Mouse (Mus musculus) liver, embryonic 14.5 days (tissue): ENCODE results near the gene Clec4n.

Experiments used
- CTCF ChIP-seq: IDR thresholded peaks from 2 replicates; pipeline ENCODE4 v1.5.1; 2016; ENCODE audit warnings: antibody characterized with exemption, low read depth, control low read depth
- EP300 ChIP-seq: IDR thresholded peaks from 2 replicates; pipeline ENCODE4 v1.6.1; 2016; ENCODE audit warnings: antibody characterized with exemption, low read depth

GRCm38 (mm10) chr6:123289753-123290152 lies 60.1 kb downstream of the Clec4n start, which contains the start of gene Clec4e:
- TF ChIP-seq CTCF (no peak), EP300 (no peak)
